Comparison of ENCODE assay signal across 20 mouse cellular contexts in genomic region chr12:76819816-76820215, GRCm38 (mm10). TPM values are rescaled to one million over a fixed set of nuclear protein-coding genes. Genes with fewer than 3 reads are reported as not detected.
DNase-seq lines count a peak whose midpoint lies in the region; ATAC-seq and TF ChIP-seq lines count a peak whose summit lies in the region.
"Had no signal": no experiment of that assay in that cellular context is flagged by ENCODE, and none has a peak within 500 bp of the region (broad histone marks: within the 10 kb centered on the region; RNA-seq: fewer than 3 reads in every experiment).

No protein-coding gene starts in this region.

- DNase-seq in hindbrain, embryonic 14.5 days (ENCODE audit: low spot score), result no peak
- DNase-seq in hindbrain, embryonic 10.5 days (ENCODE audit: low spot score), result no peak
- DNase-seq in lung, postnatal 0 days (ENCODE audit: low spot score), result peak; percentile 62
- DNase-seq in lung, postnatal 14 days, result no peak
- DNase-seq in gastrocnemius, postnatal 4 days (ENCODE audit: low spot score in 2 of 2), result no peak
- DNase-seq: adrenal gland, postnatal 14 days; heart, postnatal 36 days; kidney, adult 18-20 months; kidney, postnatal 14 days; liver; lung, adult 2 months had no signal

- no peak for TF ChIP-seq CTCF in lung, postnatal 0 days (IDR thresholded peaks at IDR 0.05)

- ATAC-seq in hindbrain, embryonic 14.5 days (ENCODE audit: low FRiP score), result no peak
- ATAC-seq in lung, postnatal 0 days, result no peak
- no peak for ATAC-seq in hindbrain, embryonic 16.5 days
- ATAC-seq in neural tube, embryonic 15.5 days (ENCODE audit: low FRiP score), result no peak
- ATAC-seq: activated CD4-positive, CD25-positive, alpha-beta regulatory T cell, adult 4 months; Patski had no signal

- 0 out of 2 replicates have a peak overlapping the region, but pooled peaks have one; percentile 71 for H3K4me2 ChIP-seq in hindbrain, embryonic 14.5 days (replicated peaks)
- H3K4me2 ChIP-seq in lung, postnatal 0 days (replicated peaks; ENCODE audit: low read depth, low read length), result no peak overlapping the region
- H3K4me2 ChIP-seq in hindbrain, embryonic 16.5 days (ENCODE audit: low read length), result peak overlapping the region; percentile 79
- H3K4me2 ChIP-seq in neural tube, embryonic 15.5 days, result peak overlapping the region; percentile 80
- H3K4me2 ChIP-seq: forebrain, embryonic 12.5 days; heart, embryonic 12.5 days; neural tube, embryonic 12.5 days had no signal

- H3K36me3 ChIP-seq in hindbrain, embryonic 14.5 days (replicated peaks; ENCODE audit: control insufficient read depth, insufficient read depth), result no peaks in the 10 kb centered on the region
- H3K36me3 ChIP-seq in hindbrain, embryonic 10.5 days, result no peaks in the 10 kb centered on the region
- H3K36me3 ChIP-seq in lung, postnatal 0 days (ENCODE audit: insufficient read depth, low read length), result no peaks in the 10 kb centered on the region
- no peaks in the 10 kb centered on the region for H3K36me3 ChIP-seq in hindbrain, embryonic 16.5 days (ENCODE audit: control insufficient read depth, insufficient read depth, low read length)
- no peaks in the 10 kb centered on the region for H3K36me3 ChIP-seq in neural tube, embryonic 15.5 days
- H3K36me3 ChIP-seq: embryonic facial prominence, embryonic 12.5 days; forebrain, embryonic 12.5 days; heart, embryonic 12.5 days; midbrain, embryonic 10.5 days; neural tube, embryonic 12.5 days had no signal

- H3K27ac ChIP-seq in hindbrain, embryonic 14.5 days, result no peak overlapping the region
- H3K27ac ChIP-seq in hindbrain, embryonic 10.5 days, result no peak overlapping the region
- no peak overlapping the region for H3K27ac ChIP-seq in lung, postnatal 0 days (ENCODE audit: low read length)
- no peak overlapping the region for H3K27ac ChIP-seq in hindbrain, embryonic 16.5 days (ENCODE audit: low read depth, low read length)
- H3K27ac ChIP-seq in neural tube, embryonic 15.5 days (replicated peaks), result no peak overlapping the region
- H3K27ac ChIP-seq: embryonic facial prominence, embryonic 12.5 days; forebrain, embryonic 12.5 days; neural tube, embryonic 12.5 days had no signal

- H3K4me1 ChIP-seq in hindbrain, embryonic 14.5 days (replicated peaks; ENCODE audit: control insufficient read depth, insufficient read depth, low read length), result peaks cover 33% of the 10 kb centered on the region
- H3K4me1 ChIP-seq in hindbrain, embryonic 10.5 days (replicated peaks), result peaks cover 61% of the 10 kb centered on the region
- H3K4me1 ChIP-seq in lung, postnatal 0 days (ENCODE audit: insufficient read depth, low read depth, low read length), result peaks cover 15% of the 10 kb centered on the region; the same call in 1 of the 2 replicates
- peaks cover 29% of the 10 kb centered on the region for H3K4me1 ChIP-seq in hindbrain, embryonic 16.5 days (ENCODE audit: control insufficient read depth, insufficient read depth, low read depth, low read length)
- H3K4me1 ChIP-seq in neural tube, embryonic 15.5 days, result peaks cover 50% of the 10 kb centered on the region

- no peak for TF ChIP-seq EP300 in lung, postnatal 0 days (IDR thresholded peaks at IDR 0.05)

- no peaks in the 10 kb centered on the region for H3K27me3 ChIP-seq in hindbrain, embryonic 14.5 days (ENCODE audit: control insufficient read depth, insufficient read depth, low read length)
- peaks cover 60% of the 10 kb centered on the region for H3K27me3 ChIP-seq in hindbrain, embryonic 10.5 days (ENCODE audit: insufficient read depth, poor library complexity, severe bottlenecking)
- 0 out of 2 replicates have a peak, but pooled peaks cover 8% of the 10 kb centered on the region for H3K27me3 ChIP-seq in lung, postnatal 0 days (replicated peaks; ENCODE audit: insufficient read depth, low read length)
- no peaks in the 10 kb centered on the region for H3K27me3 ChIP-seq in hindbrain, embryonic 16.5 days (replicated peaks; ENCODE audit: control insufficient read depth, insufficient read depth, low read length)
- H3K27me3 ChIP-seq in neural tube, embryonic 15.5 days (replicated peaks), result 0 out of 2 replicates have a peak, but pooled peaks cover under 1% of the 10 kb centered on the region

- H3K9me3 ChIP-seq in hindbrain, embryonic 14.5 days (ENCODE audit: control insufficient read depth, low read length), result no peaks in the 10 kb centered on the region
- H3K9me3 ChIP-seq in hindbrain, embryonic 10.5 days, result no peaks in the 10 kb centered on the region
- no peaks in the 10 kb centered on the region for H3K9me3 ChIP-seq in lung, postnatal 0 days (ENCODE audit: low read length)
- H3K9me3 ChIP-seq in hindbrain, embryonic 16.5 days (ENCODE audit: control insufficient read depth, low read length), result no peaks in the 10 kb centered on the region
- H3K9me3 ChIP-seq in neural tube, embryonic 15.5 days (replicated peaks), result no peaks in the 10 kb centered on the region
- H3K9me3 ChIP-seq: embryonic facial prominence, embryonic 12.5 days; forebrain, embryonic 12.5 days; heart, embryonic 12.5 days; midbrain, embryonic 10.5 days; neural tube, embryonic 12.5 days had no signal

- WGBS in hindbrain, embryonic 14.5 days, result 76% methylated on average over 6 of the region's 6 CpGs
- WGBS in hindbrain, embryonic 10.5 days, result 81% methylated on average over 6 of the region's 6 CpGs
- WGBS in lung, postnatal 0 days, result 31% methylated on average over 6 of the region's 6 CpGs
- 49% methylated on average over 6 of the region's 6 CpGs for WGBS in hindbrain, embryonic 16.5 days
- 54% methylated on average over 6 of the region's 6 CpGs for WGBS in neural tube, embryonic 15.5 days

- no peak overlapping the region for H3K4me3 ChIP-seq in hindbrain, embryonic 14.5 days (replicated peaks; ENCODE audit: low read length)
- no peak overlapping the region for H3K4me3 ChIP-seq in hindbrain, embryonic 10.5 days
- no peak overlapping the region for H3K4me3 ChIP-seq in lung, postnatal 0 days (ENCODE audit: low read depth, low read length)
- no peak overlapping the region for H3K4me3 ChIP-seq in hindbrain, embryonic 16.5 days (ENCODE audit: low read length)
- H3K4me3 ChIP-seq in neural tube, embryonic 15.5 days (replicated peaks), result no peak overlapping the region
- H3K4me3 ChIP-seq: embryonic facial prominence, embryonic 12.5 days; forebrain, embryonic 12.5 days; heart, embryonic 12.5 days; neural tube, embryonic 12.5 days had no signal

- no peak overlapping the region for H3K9ac ChIP-seq in hindbrain, embryonic 14.5 days
- H3K9ac ChIP-seq in lung, postnatal 0 days (replicated peaks; ENCODE audit: low read depth), result no peak overlapping the region
- H3K9ac ChIP-seq in hindbrain, embryonic 16.5 days (ENCODE audit: low read depth, low read length), result no peak overlapping the region
- no peak overlapping the region for H3K9ac ChIP-seq in neural tube, embryonic 15.5 days (replicated peaks)
- H3K9ac ChIP-seq: embryonic facial prominence, embryonic 12.5 days; forebrain, embryonic 12.5 days; heart, embryonic 12.5 days; neural tube, embryonic 12.5 days had no signal

RNA-seq across cellular contexts. Expression of gene Rab15, which starts 2.9 kb away (rescaled TPM):
- 35.7 and 44.8 TPM in 2 replicates for polyA plus RNA-seq in hindbrain, embryonic 14.5 days (2014; fragmentation: Nextera tagmentation; extraction: Ambion mirVana)
- 21.3 and 23.8 TPM in 2 replicates for polyA plus RNA-seq in hindbrain, embryonic 10.5 days (2016; fragmentation: Nextera tagmentation; extraction: Ambion mirVana)
- 20.7 and 22.6 TPM in 2 replicates for polyA plus RNA-seq in lung, postnatal 0 days (2015; fragmentation: Nextera tagmentation; extraction: Ambion mirVana)
- polyA plus RNA-seq in hindbrain, embryonic 16.5 days (2015; fragmentation: Nextera tagmentation; extraction: Ambion mirVana), result 59.2 and 59.9 TPM in 2 replicates
- polyA plus RNA-seq in neural tube, embryonic 15.5 days (2015; fragmentation: Nextera tagmentation; extraction: Ambion mirVana), result 43.6 and 45.8 TPM in 2 replicates
- 10 to 100 TPM; 15.0 to 18.1 TPM for total RNA-seq in gastrocnemius, postnatal 4 days (2021)
- polyA plus RNA-seq: activated CD4-positive, CD25-positive, alpha-beta regulatory T cell, adult 4 months had no signal

RNA-seq across cellular contexts. Expression of gene Gpx2, which starts 24.5 kb away (rescaled TPM):
- 0.19 TPM in 1 of 2 replicates, not detected in the other for polyA plus RNA-seq in hindbrain, embryonic 14.5 days (2014; fragmentation: Nextera tagmentation; extraction: Ambion mirVana)
- 0.49 TPM in 1 of 2 replicates, not detected in the other for polyA plus RNA-seq in hindbrain, embryonic 10.5 days (2016; fragmentation: Nextera tagmentation; extraction: Ambion mirVana)
- 21.3 TPM in 2 replicates for polyA plus RNA-seq in lung, postnatal 0 days (2015; fragmentation: Nextera tagmentation; extraction: Ambion mirVana)
- 0.20 and 0.67 TPM in 2 replicates for polyA plus RNA-seq in hindbrain, embryonic 16.5 days (2015; fragmentation: Nextera tagmentation; extraction: Ambion mirVana)
- 0.28 and 4.2 TPM in 2 replicates for polyA plus RNA-seq in neural tube, embryonic 15.5 days (2015; fragmentation: Nextera tagmentation; extraction: Ambion mirVana)
- total RNA-seq in gastrocnemius, postnatal 4 days (2021), result not detected
- total RNA-seq: adrenal gland, postnatal 14 days; heart, postnatal 36 days had no signal
- polyA plus RNA-seq: activated CD4-positive, CD25-positive, alpha-beta regulatory T cell, adult 4 months; heart, embryonic 12.5 days; midbrain, embryonic 10.5 days; neural tube, embryonic 12.5 days; Patski had no signal

RNA-seq across cellular contexts. Expression of gene Fntb, which starts 54.4 kb away (rescaled TPM):
- 40.4 and 43.9 TPM in 2 replicates for polyA plus RNA-seq in hindbrain, embryonic 14.5 days (2014; fragmentation: Nextera tagmentation; extraction: Ambion mirVana)
- polyA plus RNA-seq in hindbrain, embryonic 10.5 days (2016; fragmentation: Nextera tagmentation; extraction: Ambion mirVana), result 50.6 and 51.8 TPM in 2 replicates
- polyA plus RNA-seq in lung, postnatal 0 days (2015; fragmentation: Nextera tagmentation; extraction: Ambion mirVana), result 15.8 and 18.9 TPM in 2 replicates
- polyA plus RNA-seq in hindbrain, embryonic 16.5 days (2015; fragmentation: Nextera tagmentation; extraction: Ambion mirVana), result 41.7 and 47.8 TPM in 2 replicates
- polyA plus RNA-seq in neural tube, embryonic 15.5 days (2015; fragmentation: Nextera tagmentation; extraction: Ambion mirVana), result 41.5 and 43.9 TPM in 2 replicates
- 10 to 100 TPM; 24.0 to 24.1 TPM for total RNA-seq in gastrocnemius, postnatal 4 days (2021)

RNA-seq across cellular contexts. Expression of gene Churc1, which starts 54.5 kb away (rescaled TPM):
- 123 and 161 TPM in 2 replicates for polyA plus RNA-seq in hindbrain, embryonic 14.5 days (2014; fragmentation: Nextera tagmentation; extraction: Ambion mirVana)
- 132 and 135 TPM in 2 replicates for polyA plus RNA-seq in hindbrain, embryonic 10.5 days (2016; fragmentation: Nextera tagmentation; extraction: Ambion mirVana)
- 109 and 114 TPM in 2 replicates for polyA plus RNA-seq in lung, postnatal 0 days (2015; fragmentation: Nextera tagmentation; extraction: Ambion mirVana)
- polyA plus RNA-seq in hindbrain, embryonic 16.5 days (2015; fragmentation: Nextera tagmentation; extraction: Ambion mirVana), result 135 and 139 TPM in 2 replicates
- 163 and 173 TPM in 2 replicates for polyA plus RNA-seq in neural tube, embryonic 15.5 days (2015; fragmentation: Nextera tagmentation; extraction: Ambion mirVana)
- 10 to 100 TPM; 43.1 to 45.7 TPM for total RNA-seq in gastrocnemius, postnatal 4 days (2021)
